Mouse (Mus musculus) CD4-positive, CD25-positive, alpha-beta regulatory T cell, adult 2 months (primary cell): ENCODE results near the gene Gmfb.

Experiments used
- DNase-seq: peaks from one replicate; pipeline ENCODE4 v3.0.0-alpha.2; 2012; ENCODE audit warnings: low read depth, low spot score

Gmfb gene

GRCm38 (mm10) chr14:46803259-46803658 is 18.8 kb downstream of the Gmfb start:
- DNase-seq: no peak

- DNase-seq: no peak
These were observed 21.2 kb downstream of the Gmfb start for GRCm38 (mm10) chr14:46800684-46801345.

GRCm38 (mm10) chr14:46794157-46794556 is 27.9 kb downstream of the Gmfb start:
- DNase-seq: no peak

- DNase-seq: no peak
These were observed 31.3 kb downstream of the Gmfb start for GRCm38 (mm10) chr14:46790723-46791122.

- DNase-seq: peak; percentile 55
These were observed 31.7 kb downstream of the Gmfb start for GRCm38 (mm10) chr14:46790303-46790702.

- no peak for DNase-seq
These were observed 33.5 kb downstream of the Gmfb start for GRCm38 (mm10) chr14:46788505-46788901.

GRCm38 (mm10) chr14:46787787-46788504 is 34.1 kb downstream of the Gmfb start, which contains the start of gene Cnih1:
TSS of gene Cnih1 (minus strand) at chr14:46788411.
- DNase-seq: peak; percentile 95

GRCm38 (mm10) chr14:46787454-46787786 is 34.6 kb downstream of the Gmfb start:
- peak; percentile 5 for DNase-seq

- DNase-seq: no peak
These were observed 36.8 kb downstream of the Gmfb start for GRCm38 (mm10) chr14:46785247-46785646.

GRCm38 (mm10) chr14:46783327-46783926 is 38.6 kb downstream of the Gmfb start:
- DNase-seq: peak; percentile 11

- DNase-seq: no peak
These were observed 39.7 kb downstream of the Gmfb start for GRCm38 (mm10) chr14:46782187-46782828.

- DNase-seq: no peak
These were observed 41.0 kb downstream of the Gmfb start for GRCm38 (mm10) chr14:46781086-46781485.

GRCm38 (mm10) chr14:46779217-46779616 is 42.8 kb downstream of the Gmfb start:
- DNase-seq: peak; percentile 34

- no peak for DNase-seq
These were observed 43.3 kb downstream of the Gmfb start for GRCm38 (mm10) chr14:46778756-46779155.

GRCm38 (mm10) chr14:46770036-46770435 is 52.0 kb downstream of the Gmfb start:
- DNase-seq: no peak

GRCm38 (mm10) chr14:46767116-46767515 is 54.9 kb downstream of the Gmfb start:
- no peak for DNase-seq

- peak; percentile 20 for DNase-seq
These were observed 60.9 kb downstream of the Gmfb start for GRCm38 (mm10) chr14:46761186-46761585.

- DNase-seq: peak; percentile 95
These were observed 61.5 kb downstream of the Gmfb start, which contains the start of gene Cdkn3 for GRCm38 (mm10) chr14:46760355-46761029. TSS of gene Cdkn3 (plus strand) at chr14:46760541.

- no peak for DNase-seq
These were observed 62.1 kb downstream of the Gmfb start for GRCm38 (mm10) chr14:46759970-46760354.
